Mouse (Mus musculus): Measurements from ENCODE around the gene Gm11985.

Gene Gm11985

DNA sequence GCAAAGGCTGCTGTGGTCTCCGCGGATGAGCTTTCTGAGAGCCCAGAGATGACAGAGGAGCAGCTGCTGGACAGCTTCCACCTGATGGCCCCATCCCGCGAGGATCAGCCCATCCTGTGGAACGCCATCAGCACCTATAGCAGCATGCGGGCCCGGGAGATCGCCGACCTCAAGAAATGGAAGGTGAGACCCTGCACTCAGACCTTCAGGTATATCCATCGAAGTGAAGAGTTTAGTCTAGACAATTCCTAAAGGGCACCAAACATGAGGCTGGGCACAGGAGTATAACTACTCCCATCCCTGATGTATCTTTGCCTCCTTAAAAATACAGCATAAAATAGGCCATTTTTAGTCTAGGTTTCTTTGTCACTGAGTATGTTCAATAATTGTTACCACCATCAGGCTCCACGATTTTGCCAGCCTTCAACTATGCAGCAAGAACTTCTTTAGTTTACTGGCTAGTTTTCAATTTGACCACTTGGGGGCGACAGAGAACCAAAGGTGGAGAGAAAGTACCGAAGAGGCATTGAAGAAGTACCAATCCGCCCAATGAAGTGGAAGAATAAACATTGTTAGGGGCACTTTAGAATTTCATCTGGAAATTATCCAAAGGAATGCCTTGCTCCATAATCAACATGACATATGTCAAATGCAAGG lies 11.5 kb upstream of the Gm11985 start:
- no peak for DNase-seq

GRCm38 (mm10) chr11:7198481-7199256 lies 10.3 kb upstream of the Gm11985 start:
- DNase-seq = no peak

- DNase-seq = no peak
Measured at GRCm38 (mm10) chr11:7198006-7198405, 9.6 kb upstream of the Gm11985 start.

DNA sequence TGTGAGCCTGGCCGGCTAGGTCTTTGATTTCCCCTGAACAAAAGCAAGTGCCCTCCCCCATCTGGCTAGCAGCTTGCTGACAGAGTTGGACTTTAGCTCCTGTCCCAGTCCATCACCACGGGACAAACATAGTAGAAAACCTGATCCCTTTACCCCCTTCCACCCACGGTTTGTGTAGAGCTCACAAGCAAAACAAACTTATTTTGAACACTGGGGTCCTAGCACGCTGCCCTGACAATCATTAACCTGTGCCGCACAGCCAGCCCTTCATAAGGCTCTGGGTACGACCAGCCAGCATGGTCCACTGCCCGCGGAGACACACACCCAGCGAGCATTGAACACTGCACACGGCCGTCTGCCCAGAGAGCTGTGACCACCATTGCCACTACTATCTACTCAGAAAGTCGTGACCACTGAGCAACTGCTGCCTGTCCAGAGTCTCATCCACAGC lies 9.1 kb upstream of the Gm11985 start, which contains the start of gene Igfbp1:
Gene Igfbp1 (plus strand): TSS at position 292 of the 451 bp plus-strand sequence.
- peak; percentile 60 for DNase-seq

GRCm38 (mm10) chr11:7195312-7195685 lies 6.9 kb upstream of the Gm11985 start:
- DNase-seq = no peak

DNA sequence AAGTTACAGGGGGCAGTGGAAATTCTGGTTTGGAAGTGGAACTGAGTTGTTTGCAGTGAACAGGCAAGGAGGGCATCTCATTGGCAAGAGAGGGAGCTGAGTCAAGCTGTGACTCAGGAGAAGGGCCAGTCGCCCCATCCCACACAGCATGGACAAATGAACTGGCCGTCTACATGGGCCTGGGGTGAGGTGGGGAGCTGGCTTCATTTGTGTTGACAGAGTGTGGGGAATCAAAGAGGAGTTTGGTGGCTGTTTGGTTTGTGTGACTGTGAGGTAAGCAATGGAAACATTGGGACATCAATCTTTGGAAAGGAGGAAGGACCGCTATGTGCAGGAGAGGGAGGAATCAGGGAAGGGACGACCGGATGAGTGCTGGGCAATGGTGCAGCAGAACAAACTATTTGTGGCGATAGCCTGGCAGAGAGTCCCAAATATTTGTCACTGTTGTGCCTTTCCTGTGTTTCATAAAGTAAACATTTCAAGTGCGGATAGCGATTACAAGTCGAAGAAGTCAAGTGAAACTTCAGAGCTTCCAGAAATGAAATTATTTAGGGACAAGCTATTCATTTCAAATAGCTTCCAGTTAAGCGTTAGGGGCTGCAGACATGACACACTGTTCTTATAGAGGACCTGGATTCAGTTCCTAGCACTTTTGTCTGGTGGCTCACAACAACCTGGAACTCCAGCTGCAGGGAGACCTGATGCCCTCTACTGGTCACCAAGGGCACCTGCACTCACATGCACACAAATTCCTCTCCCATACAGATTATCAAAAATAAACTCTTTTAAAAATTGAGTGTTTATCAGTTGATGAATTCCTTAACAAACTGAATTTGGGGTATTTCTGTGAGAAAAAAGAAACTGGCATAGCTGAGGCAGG lies 6.3 kb upstream of the Gm11985 start:
- no peak for DNase-seq

- no peak for DNase-seq
Measured at GRCm38 (mm10) chr11:7193134-7193533, 4.8 kb upstream of the Gm11985 start.

- peak; percentile 22 for DNase-seq
Measured at GRCm38 (mm10) chr11:7192710-7193109, 4.3 kb upstream of the Gm11985 start.

GRCm38 (mm10) chr11:7187472-7187871 lies 897 bp downstream of the Gm11985 start:
- no peak for DNase-seq

GRCm38 (mm10) chr11:7184420-7184819 lies 3.9 kb downstream of the Gm11985 start:
- DNase-seq = no peak

DNA sequence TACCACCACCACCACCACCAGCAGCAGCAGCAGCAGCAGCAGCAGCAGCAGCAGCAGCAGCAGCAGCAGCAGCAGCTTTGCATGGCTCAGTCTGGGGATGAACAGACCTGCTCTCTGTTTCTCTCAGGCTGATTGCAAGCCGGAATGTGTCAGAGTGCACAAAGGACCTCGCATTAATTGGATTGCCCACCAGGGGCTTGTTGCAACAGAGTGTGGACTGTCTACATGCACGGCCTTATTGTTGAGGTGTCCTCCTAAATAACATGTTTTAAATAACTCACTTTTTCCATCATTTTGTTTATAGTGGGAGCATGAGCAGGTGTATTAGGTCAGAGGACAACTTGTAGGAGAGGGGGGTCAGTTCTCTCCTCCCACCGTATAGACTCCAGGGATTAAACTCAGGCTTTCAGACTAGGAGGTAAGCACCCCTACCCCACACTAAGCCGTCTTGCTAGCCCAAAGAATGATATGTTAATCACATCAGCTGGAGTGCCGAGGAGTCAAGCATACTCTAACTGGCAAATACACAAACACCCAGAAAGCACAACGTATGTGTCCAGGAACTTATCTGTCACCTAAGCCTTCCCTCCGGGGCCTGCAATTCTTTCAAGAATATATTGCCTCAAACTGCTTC lies 5.8 kb downstream of the Gm11985 start:
- no peak for DNase-seq

DNA sequence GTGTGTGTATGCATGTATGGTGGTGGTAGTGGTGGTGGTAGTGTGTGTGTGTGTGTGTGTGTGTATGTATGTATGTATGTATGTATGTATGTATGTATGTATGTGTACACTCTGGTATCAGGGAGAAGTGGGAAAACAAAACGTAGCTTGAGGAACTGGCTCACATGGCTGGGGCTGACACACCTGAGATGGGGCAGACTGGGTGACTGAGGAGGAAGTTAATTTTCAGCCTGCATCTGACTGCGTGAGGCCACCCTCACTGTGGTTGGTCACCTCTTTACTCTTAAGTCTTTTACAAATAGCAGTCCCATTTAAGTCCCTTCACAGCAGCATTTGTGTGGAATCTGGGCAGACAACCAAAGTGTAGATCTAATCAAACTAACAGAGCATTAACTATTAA lies 9.1 kb downstream of the Gm11985 start:
- DNase-seq = no peak

- DNase-seq = no peak
Measured at GRCm38 (mm10) chr11:7178724-7179123, 9.6 kb downstream of the Gm11985 start.

GRCm38 (mm10) chr11:7173664-7174063 lies 14.7 kb downstream of the Gm11985 start:
- DNase-seq = no peak

GRCm38 (mm10) chr11:7169645-7170044 lies 18.7 kb downstream of the Gm11985 start:
- DNase-seq = no peak

DNA sequence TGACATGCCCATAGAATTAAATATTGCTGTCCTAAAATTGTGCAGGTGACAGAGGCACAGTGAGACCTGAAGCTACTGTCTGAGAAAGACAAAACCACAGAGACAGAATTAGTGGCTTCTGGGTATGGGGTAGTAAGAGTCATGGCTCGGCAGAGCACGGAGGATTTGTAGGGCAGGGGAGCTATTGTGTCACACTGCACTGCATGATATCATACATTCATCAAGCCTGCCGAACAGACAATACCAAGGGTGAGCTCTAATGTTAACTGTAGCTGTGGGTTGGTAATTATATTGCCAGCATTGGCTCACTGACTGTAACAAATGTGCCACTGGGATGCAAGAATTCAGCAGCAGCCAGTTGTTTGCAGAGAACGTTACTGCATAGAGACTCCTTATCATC lies 24.0 kb downstream of the Gm11985 start:
- DNase-seq = no peak

GRCm38 (mm10) chr11:7161502-7162174 lies 26.7 kb downstream of the Gm11985 start:
- no peak for DNase-seq

GRCm38 (mm10) chr11:7160637-7161101 lies 27.7 kb downstream of the Gm11985 start:
- peak; percentile 30 for DNase-seq

- no peak for DNase-seq
Measured at GRCm38 (mm10) chr11:7160146-7160545, 28.2 kb downstream of the Gm11985 start.

- no peak for DNase-seq
Measured at GRCm38 (mm10) chr11:7158196-7158595, 30.2 kb downstream of the Gm11985 start.

DNA sequence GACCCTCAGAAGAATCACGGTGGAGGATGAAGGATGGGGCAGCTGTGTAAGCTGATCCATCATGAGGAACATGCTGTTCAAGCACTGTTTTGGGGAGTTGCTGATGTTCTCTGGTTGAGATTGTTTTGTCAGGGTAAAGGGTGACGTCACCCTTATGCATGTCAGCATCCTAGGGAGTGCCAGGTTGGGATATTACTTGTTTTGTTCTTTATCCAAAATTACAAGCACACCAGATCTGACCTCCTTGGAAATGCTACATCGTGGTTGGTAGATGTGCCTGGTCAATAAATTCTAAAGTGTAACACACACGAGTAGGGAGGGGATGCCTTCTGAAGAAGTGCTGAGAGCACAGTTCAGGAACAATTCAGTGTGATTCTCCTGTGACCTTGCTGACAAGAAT lies 31.9 kb downstream of the Gm11985 start:
- no peak for DNase-seq

GRCm38 (mm10) chr11:7153081-7153480 lies 35.3 kb downstream of the Gm11985 start:
- no peak for DNase-seq
